In genomic region chr14:123513376-123514141, GRCm38 (mm10) we compare ENCODE assay signal across 8 mouse cellular contexts.
DNase-seq lines count a peak whose midpoint lies in the region; ATAC-seq and TF ChIP-seq lines count a peak whose summit lies in the region.

No protein-coding gene starts in this region.

- H3K4me3 ChIP-seq in olfactory bulb, adult 2 months (ENCODE audit: insufficient read depth, low read depth, low read length): no peak overlapping the region
- no peak overlapping the region for H3K4me3 ChIP-seq in gastrocnemius, adult 2 months

- TF ChIP-seq POLR2A in olfactory bulb, adult 2 months (IDR thresholded peaks at IDR 0.05; ENCODE audit: insufficient read depth, low read depth, low read length): no peak

- intact Hi-C loops in gastrocnemius, adult 2 months (cut with DNase I): no loop called here

- H3K27ac ChIP-seq in olfactory bulb, adult 2 months (ENCODE audit: insufficient read depth, low read depth, low read length): peak overlapping the region; percentile 80
- no peak overlapping the region for H3K27ac ChIP-seq in gastrocnemius, adult 2 months

- peak; percentile 2 for DNase-seq in lung, postnatal 10 days
- DNase-seq in lung, postnatal 4 days: no peak
- DNase-seq in left cerebral cortex, adult 9 months (ENCODE audit: low spot score in 2 of 2): peak; percentile 71 to 74
- no peak for DNase-seq in thymus, adult 18-20 months
- DNase-seq in gastrocnemius, adult 2 months: no peak
- no peak for DNase-seq in cerebellum, adult 11-12 months

- 11% methylated on average over 8 of the region's 8 CpGs for WGBS in olfactory bulb, adult 2 months

- peak; percentile 97 for ATAC-seq in frontal cortex, adult (ENCODE audit: low TSS enrichment)

- H3K4me1 ChIP-seq in olfactory bulb, adult 2 months (ENCODE audit: control insufficient read depth, insufficient read depth, low read length): no peaks in the 10 kb centered on the region

- no peak for TF ChIP-seq CTCF in olfactory bulb, adult 2 months (IDR thresholded peaks at IDR 0.05; ENCODE audit: insufficient read depth, low read depth, low read length)
- TF ChIP-seq CTCF in gastrocnemius, adult 2 months (IDR thresholded peaks at IDR 0.05): no peak

Comparison
In these comparisons a context has a peak if more than half of its experiments do, and no peak if none do; other contexts are left out.
1. DNase-seq: peak in lung, postnatal 10 days (single experiment) and left cerebral cortex, adult 9 months (2 of 2); none in lung, postnatal 4 days (0 of 2), thymus, adult 18-20 months (0 of 2), gastrocnemius, adult 2 months (single experiment) and cerebellum, adult 11-12 months (single experiment).